Mouse (Mus musculus) forebrain, embryonic 13.5 days (tissue): ENCODE results near the gene Epha1. TPM values are rescaled to one million over a fixed set of nuclear protein-coding genes. Genes with fewer than 3 reads are reported as not detected.

Experiments
- polyA plus RNA-seq: library from polyadenylated mRNA; unstranded; fragments of >200 nt; fragmentation: Nextera tagmentation; extraction: Ambion mirVana; gene quantifications from 2 replicates; pipeline ENCODE4 v1.2.1, GENCODE M21; 2015

Gene Epha1
- polyA plus RNA-seq, 1 experiment from 2014 or later: 0.28 TPM

Other genes with a start within 250 kb of the Epha1 start
- gene Tas2r139, start 232.3 kb downstream of the Epha1 start, polyA plus RNA-seq: not detected in 2 replicates
- gene Tas2r144, start 157.9 kb downstream of the Epha1 start, polyA plus RNA-seq: not detected in 2 replicates
- gene Gstk1, start 127.3 kb downstream of the Epha1 start, polyA plus RNA-seq: 13.2 and 14.8 TPM in 2 replicates
- gene Tmem139, start 111.3 kb downstream of the Epha1 start, polyA plus RNA-seq: 0.19 TPM in 1 of 2 replicates, not detected in the other
- gene Casp2, start 108.3 kb downstream of the Epha1 start, polyA plus RNA-seq: 62.7 and 73.9 TPM in 2 replicates
- gene Clcn1, start 86.6 kb downstream of the Epha1 start, polyA plus RNA-seq: 1.3 and 2.0 TPM in 2 replicates
- gene Fam131b, start 48.6 kb downstream of the Epha1 start, polyA plus RNA-seq: 4.0 and 4.4 TPM in 2 replicates
- 39.8 and 41.1 TPM in 2 replicates for gene Zyx, start 23.6 kb downstream of the Epha1 start, polyA plus RNA-seq
- gene Tas2r143, start 27.0 kb upstream of the Epha1 start, polyA plus RNA-seq: not detected in 2 replicates
- not detected in 2 replicates for gene Tas2r135, start 32.2 kb upstream of the Epha1 start, polyA plus RNA-seq
- gene Tas2r126, start 61.3 kb upstream of the Epha1 start, polyA plus RNA-seq: not detected in 2 replicates
- gene Olfr458, start 91.9 kb upstream of the Epha1 start, polyA plus RNA-seq: not detected in 2 replicates
- not detected in 2 replicates for gene Olfr457, start 103.1 kb upstream of the Epha1 start, polyA plus RNA-seq
- gene Olfr456, start 113.9 kb upstream of the Epha1 start, polyA plus RNA-seq: not detected in 2 replicates
- gene Olfr455, start 174.3 kb upstream of the Epha1 start, polyA plus RNA-seq: not detected in 2 replicates
- 0.06 TPM in 1 of 2 replicates, not detected in the other for gene Tcaf3, start 224.4 kb upstream of the Epha1 start, polyA plus RNA-seq